Mouse (Mus musculus): ENCODE measurements around the gene Sdr39u1.

Gene Sdr39u1

GRCm38 (mm10) chr14:55883663-55884062 lies 16.4 kb downstream of the Sdr39u1 start:
- no peak for DNase-seq

GRCm38 (mm10) chr14:55883149-55883661 lies 16.9 kb downstream of the Sdr39u1 start:
- no peak for DNase-seq

GRCm38 (mm10) chr14:55882171-55882641 lies 17.9 kb downstream of the Sdr39u1 start:
- DNase-seq: peak; percentile 54 to 76

GRCm38 (mm10) chr14:55880982-55881381 lies 19.1 kb downstream of the Sdr39u1 start:
- no peak for DNase-seq

GRCm38 (mm10) chr14:55879623-55880022 lies 20.5 kb downstream of the Sdr39u1 start:
- peak; percentile 77 to 87 for DNase-seq

GRCm38 (mm10) chr14:55878316-55878940 lies 21.7 kb downstream of the Sdr39u1 start:
- no peak for DNase-seq

GRCm38 (mm10) chr14:55877469-55878315 lies 22.4 kb downstream of the Sdr39u1 start:
- no peak for DNase-seq

GRCm38 (mm10) chr14:55873714-55874683 lies 26.1 kb downstream of the Sdr39u1 start:
- DNase-seq: peak; percentile 52 to 72

GRCm38 (mm10) chr14:55873242-55873713 lies 26.8 kb downstream of the Sdr39u1 start:
- no peak for DNase-seq

- no peak for DNase-seq
Measured at GRCm38 (mm10) chr14:55872551-55872950, 27.5 kb downstream of the Sdr39u1 start.

- no peak for DNase-seq
Measured at GRCm38 (mm10) chr14:55872039-55872438, 28.1 kb downstream of the Sdr39u1 start.

GRCm38 (mm10) chr14:55869538-55869937 lies 30.6 kb downstream of the Sdr39u1 start:
- no peak for DNase-seq

GRCm38 (mm10) chr14:55868230-55869026 lies 31.7 kb downstream of the Sdr39u1 start:
- no peak for DNase-seq

GRCm38 (mm10) chr14:55866962-55867361 lies 33.1 kb downstream of the Sdr39u1 start:
- peak in 1 of 2 experiments; percentile 67 for DNase-seq

- DNase-seq: peak; percentile 70 to 83
Measured at GRCm38 (mm10) chr14:55863773-55864172, 36.3 kb downstream of the Sdr39u1 start.

GRCm38 (mm10) chr14:55862970-55863369 lies 37.1 kb downstream of the Sdr39u1 start:
- DNase-seq: no peak

- DNase-seq: no peak
Measured at GRCm38 (mm10) chr14:55862186-55862585, 37.9 kb downstream of the Sdr39u1 start.

- DNase-seq: no peak
Measured at GRCm38 (mm10) chr14:55857588-55857987, 42.5 kb downstream of the Sdr39u1 start.

- DNase-seq: peak; percentile 21 to 25
Measured at GRCm38 (mm10) chr14:55855101-55855561, 45.0 kb downstream of the Sdr39u1 start.

- DNase-seq: no peak
Measured at GRCm38 (mm10) chr14:55854406-55855100, 45.5 kb downstream of the Sdr39u1 start.

All from kidney, adult 8-10 months (tissue).